In the genomic region with DNA sequence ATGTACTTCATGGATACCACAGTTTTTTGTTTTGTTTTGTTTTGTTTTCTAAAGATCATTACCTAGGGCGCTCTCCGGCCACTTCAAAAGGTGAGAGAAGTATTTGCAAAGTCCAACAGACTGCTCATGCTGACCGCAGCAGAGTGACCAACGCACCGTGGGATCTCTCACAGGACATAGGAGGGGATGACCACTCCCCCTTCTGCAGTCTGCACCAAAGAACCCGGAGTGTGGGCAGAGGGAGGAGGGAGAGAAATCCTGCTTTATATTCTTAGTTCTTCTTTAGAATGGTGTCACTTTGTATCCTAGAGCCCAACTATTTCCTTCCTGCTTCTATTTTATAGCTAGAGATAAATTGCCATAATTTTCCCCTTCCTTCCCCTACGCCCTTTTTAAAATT, we compare ENCODE assay signal across 10 mouse cellular contexts. TPM values are rescaled to one million over a fixed set of nuclear protein-coding genes. Genes with fewer than 3 reads are reported as not detected.
DNase-seq lines count a peak whose midpoint lies in the region; ATAC-seq and TF ChIP-seq lines count a peak whose summit lies in the region.
"Had no signal": no experiment of that assay in that cellular context is flagged by ENCODE, and none has a peak within 500 bp of the region (broad histone marks: within the 10 kb centered on the region; RNA-seq: fewer than 3 reads in every experiment).

No protein-coding gene starts in this region.

- H3K27me3 ChIP-seq in heart, embryonic 10.5 days (ENCODE audit: insufficient read depth, poor library complexity, severe bottlenecking) = no peaks in the 10 kb centered on the region
- no peaks in the 10 kb centered on the region for H3K27me3 ChIP-seq in lung, embryonic 14.5 days (ENCODE audit: insufficient read depth, low read length)
- H3K27me3 ChIP-seq in hindbrain, embryonic 16.5 days (replicated peaks; ENCODE audit: control insufficient read depth, insufficient read depth, low read length) = no peaks in the 10 kb centered on the region
- no peaks in the 10 kb centered on the region for H3K27me3 ChIP-seq in midbrain, embryonic 13.5 days

- H3K9ac ChIP-seq in lung, embryonic 14.5 days = no peak overlapping the region
- H3K9ac ChIP-seq in hindbrain, embryonic 16.5 days (ENCODE audit: low read depth, low read length) = no peak overlapping the region
- H3K9ac ChIP-seq in midbrain, embryonic 13.5 days (replicated peaks) = no peak overlapping the region

- intact Hi-C loops in heart, postnatal 36 days (cut with DNase I) = no loop called here

- 31% methylated on average over 7 of the region's 7 CpGs for whole genome bisulfite sequencing in heart, embryonic 10.5 days
- WGBS in lung, embryonic 14.5 days = 31% methylated on average over 7 of the region's 7 CpGs
- 34% methylated on average over 7 of the region's 7 CpGs for WGBS in hindbrain, embryonic 16.5 days
- WGBS in midbrain, embryonic 13.5 days = 30% methylated on average over 7 of the region's 7 CpGs

- H3K4me3 ChIP-seq in heart, embryonic 10.5 days = peak overlapping the region; percentile 42; the same call in 1 of the 2 replicates
- no peak overlapping the region for H3K4me3 ChIP-seq in lung, embryonic 14.5 days (ENCODE audit: low read depth, low read length)
- H3K4me3 ChIP-seq in hindbrain, embryonic 16.5 days (ENCODE audit: low read length) = no peak overlapping the region
- no peak overlapping the region for H3K4me3 ChIP-seq in midbrain, embryonic 13.5 days (replicated peaks)

- no peaks in the 10 kb centered on the region for H3K36me3 ChIP-seq in heart, embryonic 10.5 days
- no peaks in the 10 kb centered on the region for H3K36me3 ChIP-seq in lung, embryonic 14.5 days (ENCODE audit: insufficient read depth)
- H3K36me3 ChIP-seq in hindbrain, embryonic 16.5 days (ENCODE audit: control insufficient read depth, insufficient read depth, low read length) = no peaks in the 10 kb centered on the region
- no peaks in the 10 kb centered on the region for H3K36me3 ChIP-seq in midbrain, embryonic 13.5 days

- peaks cover 12% of the 10 kb centered on the region; the same call in 1 of the 2 replicates for H3K4me1 ChIP-seq in heart, embryonic 10.5 days
- no peaks in the 10 kb centered on the region for H3K4me1 ChIP-seq in lung, embryonic 14.5 days (ENCODE audit: insufficient read depth)
- H3K4me1 ChIP-seq in hindbrain, embryonic 16.5 days (ENCODE audit: control insufficient read depth, insufficient read depth, low read depth, low read length) = no peaks in the 10 kb centered on the region
- no peaks in the 10 kb centered on the region; the same call in 1 of the 2 replicates for H3K4me1 ChIP-seq in midbrain, embryonic 13.5 days (replicated peaks)

- H3K27ac ChIP-seq in heart, embryonic 10.5 days = no peak overlapping the region
- no peak overlapping the region for H3K27ac ChIP-seq in lung, embryonic 14.5 days (ENCODE audit: low read depth)
- H3K27ac ChIP-seq in hindbrain, embryonic 16.5 days (ENCODE audit: low read depth, low read length) = no peak overlapping the region
- no peak overlapping the region for H3K27ac ChIP-seq in midbrain, embryonic 13.5 days

- no peaks in the 10 kb centered on the region for H3K9me3 ChIP-seq in heart, embryonic 10.5 days
- H3K9me3 ChIP-seq in lung, embryonic 14.5 days (ENCODE audit: low read depth, low read length) = no peaks in the 10 kb centered on the region
- H3K9me3 ChIP-seq in hindbrain, embryonic 16.5 days (ENCODE audit: control insufficient read depth, low read length) = no peaks in the 10 kb centered on the region
- no peaks in the 10 kb centered on the region for H3K9me3 ChIP-seq in midbrain, embryonic 13.5 days

- TF ChIP-seq CTCF in lung, embryonic 14.5 days (IDR thresholded peaks at IDR 0.05; ENCODE audit: low read depth) = no peak

- H3K4me2 ChIP-seq in lung, embryonic 14.5 days = 0 out of 2 replicates have a peak overlapping the region, but pooled peaks have one; percentile 10
- peak overlapping the region; percentile 24 for H3K4me2 ChIP-seq in hindbrain, embryonic 16.5 days (ENCODE audit: low read length)
- H3K4me2 ChIP-seq in midbrain, embryonic 13.5 days (replicated peaks) = peak overlapping the region; percentile 22; the same call in 1 of the 2 replicates

- no peak for DNase-seq in heart, embryonic 10.5 days (ENCODE audit: low spot score)
- DNase-seq in heart, postnatal 36 days = no peak
- DNase-seq in lung, embryonic 14.5 days = no peak
- DNase-seq in lung, postnatal 25 days (ENCODE audit: low spot score) = no peak
- DNase-seq in frontal cortex, postnatal 25 days (ENCODE audit: low spot score in 2 of 2) = no peak
- DNase-seq in gastrocnemius, adult 18-20 months (ENCODE audit: low spot score) = no peak
- DNase-seq: right cerebral cortex, postnatal 25 days had no signal

- no peak for ATAC-seq in lung, embryonic 14.5 days (ENCODE audit: insufficient read depth)
- ATAC-seq in hindbrain, embryonic 16.5 days = no peak
- ATAC-seq in midbrain, embryonic 13.5 days = no peak

RNA-seq across cellular contexts. Expression of gene Gas2l3, which starts 48.4 kb away (rescaled TPM):
- 12.1 and 21.9 TPM in 2 replicates for polyA plus RNA-seq in heart, embryonic 10.5 days (2016; fragmentation: Nextera tagmentation; extraction: Ambion mirVana)
- 1 to 10 TPM; 2.2 to 2.4 TPM for total RNA-seq in heart, postnatal 36 days (2021)
- 26.3 and 28.8 TPM in 2 replicates for polyA plus RNA-seq in lung, embryonic 14.5 days (2014; fragmentation: Nextera tagmentation; extraction: Ambion mirVana)
- 5.4 and 6.2 TPM in 2 replicates for polyA plus RNA-seq in hindbrain, embryonic 16.5 days (2015; fragmentation: Nextera tagmentation; extraction: Ambion mirVana)
- 6.8 and 7.3 TPM in 2 replicates for polyA plus RNA-seq in midbrain, embryonic 13.5 days (2015; fragmentation: Nextera tagmentation; extraction: Ambion mirVana)
- total RNA-seq in gastrocnemius, adult 18-20 months (2021) = 1 to 10 TPM in 1 of 2 experiments, under 1 TPM in 1; 0.88 to 2.0 TPM

RNA-seq across cellular contexts. Expression of gene Ano4, which starts 50.8 kb away (rescaled TPM):
- polyA plus RNA-seq in heart, embryonic 10.5 days (2016; fragmentation: Nextera tagmentation; extraction: Ambion mirVana) = 3.0 and 5.1 TPM in 2 replicates
- 1 to 10 TPM; 6.0 to 6.1 TPM for total RNA-seq in heart, postnatal 36 days (2021)
- 0.99 and 1.5 TPM in 2 replicates for polyA plus RNA-seq in lung, embryonic 14.5 days (2014; fragmentation: Nextera tagmentation; extraction: Ambion mirVana)
- 10.6 and 11.9 TPM in 2 replicates for polyA plus RNA-seq in hindbrain, embryonic 16.5 days (2015; fragmentation: Nextera tagmentation; extraction: Ambion mirVana)
- 5.4 and 6.4 TPM in 2 replicates for polyA plus RNA-seq in midbrain, embryonic 13.5 days (2015; fragmentation: Nextera tagmentation; extraction: Ambion mirVana)
- total RNA-seq in gastrocnemius, adult 18-20 months (2021) = under 1 TPM; 0.48 to 0.69 TPM
- polyA plus RNA-seq: C2C12 had no signal
